Mouse (Mus musculus): Measurements from ENCODE around the gene Arntl.

- TF ChIP-seq E2F4 (IDR thresholded peaks at IDR 0.05; ENCODE audit: insufficient replicate concordance, low read depth, low read length), result no peak
- TF ChIP-seq CTCF (conservative IDR thresholded peaks at IDR 0.05 in 1 of 2, IDR thresholded peaks at IDR 0.05 in 1 of 2; ENCODE audit: low read depth in 2 of 2, low read length in 2 of 2), result no peak
Measured at GRCm38 (mm10) chr7:113251554-113251953, 44.3 kb downstream of the Arntl start.
